ENCODE assay signal across 8 mouse cellular contexts in genomic region chrX:77433811-77434192, GRCm38 (mm10).
DNase-seq lines count a peak whose midpoint lies in the region; ATAC-seq lines count a peak whose summit lies in the region.

No protein-coding gene starts in this region.

- peak overlapping the region; percentile 46 for H3K4me2 ChIP-seq in limb, embryonic 13.5 days (replicated peaks)
- H3K4me2 ChIP-seq in stomach, embryonic 15.5 days, result peak overlapping the region; percentile 43

- H3K9ac ChIP-seq in limb, embryonic 13.5 days, result no peak overlapping the region
- H3K9ac ChIP-seq in stomach, embryonic 15.5 days, result no peak overlapping the region

- no peak for ATAC-seq in erythroblast, adult 5-6 weeks (replicated peaks; ENCODE audit: low FRiP score, poor library complexity, severe bottlenecking)
- no peak for ATAC-seq in megakaryocyte, adult 5-6 weeks (ENCODE audit: poor library complexity, severe bottlenecking)
- peak; percentile 87 for ATAC-seq in limb, embryonic 13.5 days (ENCODE audit: low FRiP score, low read depth)
- peak; percentile 15; the same call in 1 of the 2 replicates for ATAC-seq in stomach, embryonic 15.5 days (ENCODE audit: insufficient read depth, low FRiP score, low read depth)

- H3K27me3 ChIP-seq in erythroblast, embryonic 14.5 days (ENCODE audit: control insufficient read depth), result no peaks in the 10 kb centered on the region
- H3K27me3 ChIP-seq in megakaryocyte, embryonic 14.5 days (replicated peaks), result peaks cover 12% of the 10 kb centered on the region
- no peaks in the 10 kb centered on the region for H3K27me3 ChIP-seq in limb, embryonic 13.5 days
- H3K27me3 ChIP-seq in stomach, embryonic 15.5 days (replicated peaks), result no peaks in the 10 kb centered on the region

- WGBS in limb, embryonic 13.5 days, result 17% methylated on average over 3 of the region's 3 CpGs
- WGBS in stomach, embryonic 15.5 days, result 24% methylated on average over 3 of the region's 3 CpGs

- H3K9me3 ChIP-seq in erythroblast, embryonic 14.5 days (ENCODE audit: control insufficient read depth, low read length), result no peaks in the 10 kb centered on the region
- no peaks in the 10 kb centered on the region for H3K9me3 ChIP-seq in megakaryocyte, embryonic 14.5 days
- H3K9me3 ChIP-seq in limb, embryonic 13.5 days, result no peaks in the 10 kb centered on the region
- H3K9me3 ChIP-seq in stomach, embryonic 15.5 days, result no peaks in the 10 kb centered on the region

- H3K27ac ChIP-seq in limb, embryonic 13.5 days, result peak overlapping the region; percentile 73
- 0 out of 2 replicates have a peak overlapping the region, but pooled peaks have one; percentile 48 for H3K27ac ChIP-seq in stomach, embryonic 15.5 days

- DNase-seq in urinary bladder, adult 18-20 months (ENCODE audit: low spot score in 2 of 2), result no peak
- DNase-seq in spleen, postnatal 14 days (ENCODE audit: low spot score in 2 of 2), result no peak

- peaks cover 7% of the 10 kb centered on the region for H3K4me1 ChIP-seq in erythroblast, embryonic 14.5 days (ENCODE audit: control insufficient read depth)
- H3K4me1 ChIP-seq in megakaryocyte, embryonic 14.5 days, result peaks cover 7% of the 10 kb centered on the region; the same call in 1 of the 2 replicates
- peaks cover 5% of the 10 kb centered on the region; the same call in 1 of the 2 replicates for H3K4me1 ChIP-seq in limb, embryonic 13.5 days
- no peaks in the 10 kb centered on the region for H3K4me1 ChIP-seq in stomach, embryonic 15.5 days

- peak overlapping the region; percentile 48 for H3K4me3 ChIP-seq in erythroblast, embryonic 14.5 days (replicated peaks)
- peak overlapping the region; percentile 88 for H3K4me3 ChIP-seq in megakaryocyte, embryonic 14.5 days (replicated peaks)
- H3K4me3 ChIP-seq in limb, embryonic 13.5 days, result peak overlapping the region; percentile 16; the same call in 1 of the 2 replicates
- H3K4me3 ChIP-seq in stomach, embryonic 15.5 days (replicated peaks), result peak overlapping the region; percentile 19; the same call in 1 of the 2 replicates

- no peaks in the 10 kb centered on the region for H3K36me3 ChIP-seq in erythroblast, embryonic 14.5 days (ENCODE audit: control insufficient read depth)
- no peaks in the 10 kb centered on the region for H3K36me3 ChIP-seq in megakaryocyte, embryonic 14.5 days (replicated peaks; ENCODE audit: low read length)
- no peaks in the 10 kb centered on the region for H3K36me3 ChIP-seq in limb, embryonic 13.5 days
- no peaks in the 10 kb centered on the region for H3K36me3 ChIP-seq in stomach, embryonic 15.5 days

Comparison
In these comparisons a context has a peak if more than half of its experiments do, and no peak if none do; other contexts are left out.
1. H3K4me3 ChIP-seq: peak in every context shown above with its lines; median percentile 88 in megakaryocyte, embryonic 14.5 days; 48 in erythroblast, embryonic 14.5 days; 19 in stomach, embryonic 15.5 days; 16 in limb, embryonic 13.5 days.
2. ATAC-seq: peak in limb, embryonic 13.5 days (single experiment) and stomach, embryonic 15.5 days (single experiment); none in erythroblast, adult 5-6 weeks (single experiment) and megakaryocyte, adult 5-6 weeks (single experiment).